Mouse (Mus musculus): ENCODE measurements around the gene Plekhg1. TPM values are rescaled to one million over a fixed set of nuclear protein-coding genes. Genes with fewer than 3 reads are reported as not detected.
A peak's percentile ranks its signal among the peaks of the same experiment; 100 is the strongest.

Gene Plekhg1
- polyA plus RNA-seq, 1 experiment, result 1.1 TPM

DNA sequence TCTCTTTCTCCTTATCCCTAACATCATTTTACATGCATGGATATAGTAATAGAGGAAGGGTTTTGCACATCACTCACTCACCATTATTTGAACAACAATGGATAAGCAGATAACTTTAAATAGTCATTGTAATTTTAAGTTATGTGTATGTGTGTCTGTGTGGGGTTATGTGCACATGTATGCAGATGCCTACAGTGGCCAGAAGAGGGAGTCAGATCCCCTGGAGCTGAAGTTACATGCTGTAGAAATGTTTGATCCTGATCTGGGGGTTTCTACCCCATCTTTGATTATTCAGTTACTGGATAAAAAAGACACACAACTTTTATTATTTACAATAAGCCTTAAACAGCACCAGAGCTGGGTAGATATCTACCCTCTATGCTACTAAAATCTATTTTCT, 127.1 kb downstream of the Plekhg1 start:
- DNase-seq (ENCODE audit: low read depth, low spot score), result no peak

DNA sequence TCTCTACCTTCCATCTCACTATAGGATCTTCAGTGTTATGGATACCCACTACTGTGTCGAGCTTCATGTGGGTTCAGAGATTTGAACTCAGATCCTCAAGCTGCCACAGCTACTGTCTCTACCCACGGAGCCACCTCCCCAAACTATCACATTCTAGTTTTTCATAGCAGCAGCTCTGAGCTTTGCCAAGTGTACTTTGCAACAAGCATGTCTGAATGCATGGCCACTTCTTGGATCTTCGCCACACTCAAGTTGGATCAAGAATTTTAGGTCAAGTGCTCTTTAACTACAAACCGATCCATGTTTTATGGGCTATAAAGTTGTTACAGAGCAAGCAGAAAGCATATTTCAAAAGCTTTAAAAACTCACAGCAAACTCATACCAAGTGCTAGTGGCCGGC, 130.7 kb downstream of the Plekhg1 start:
- 23% methylated on average over 5 of the region's 5 CpGs for WGBS

DNA sequence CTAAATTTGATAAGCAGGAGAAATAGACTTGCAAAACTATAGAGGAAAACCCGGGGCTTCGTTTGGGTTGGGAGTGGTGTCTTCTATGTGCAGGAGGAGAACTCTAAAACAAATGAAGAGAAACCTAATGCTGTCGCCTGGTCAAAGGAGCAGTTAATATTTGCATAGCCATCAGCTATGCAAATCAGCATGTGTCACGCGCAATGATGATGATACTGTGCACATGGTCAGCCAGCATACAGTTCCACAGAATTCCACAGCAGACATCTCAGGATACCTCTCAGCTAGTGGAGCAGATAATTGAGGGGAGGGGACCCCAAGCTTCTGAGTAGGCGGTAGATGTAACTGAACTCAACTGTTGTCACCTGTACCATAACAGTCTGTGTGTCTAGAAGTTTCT, 133.3 kb downstream of the Plekhg1 start:
- no peak for DNase-seq (ENCODE audit: low read depth, low spot score)
- 97% methylated on average over 6 of the region's 6 CpGs for WGBS

More for the DNA sequence above, 130.7 kb downstream of the Plekhg1 start:
- peak; percentile 64 for DNase-seq (ENCODE audit: low read depth, low spot score)

DNA sequence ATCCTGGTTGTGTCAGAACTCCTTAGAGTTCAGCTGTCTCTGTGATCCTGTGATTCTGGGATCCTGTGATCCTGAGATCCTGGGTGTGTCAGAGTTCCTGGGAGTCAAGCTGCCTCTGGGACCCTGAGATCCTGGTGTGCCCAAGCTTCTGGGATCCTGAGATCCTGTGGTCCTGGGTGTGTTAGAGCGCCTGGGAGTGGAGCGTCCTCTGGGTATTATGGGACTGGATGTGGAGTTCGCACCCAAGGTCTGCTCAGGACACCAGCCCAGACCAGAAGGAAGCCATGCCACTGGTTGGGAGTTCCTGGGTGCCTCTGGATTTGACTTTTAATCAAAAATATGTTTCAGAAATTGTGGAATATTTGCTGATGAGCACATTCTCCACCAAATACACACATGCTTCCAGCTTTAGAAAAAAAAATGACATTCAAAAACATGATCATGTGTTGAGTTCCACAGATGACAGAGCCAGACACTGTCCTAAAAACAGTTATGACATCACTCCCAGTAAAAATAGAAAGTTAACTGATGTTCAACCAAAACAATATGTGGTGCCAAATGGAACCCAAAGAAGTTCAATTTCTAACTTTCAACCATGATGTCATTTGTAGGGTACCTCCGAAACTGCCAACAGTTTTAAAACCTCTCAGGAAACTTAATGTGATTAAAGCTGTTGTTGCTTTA, 137.8 kb downstream of the Plekhg1 start:
- WGBS, result 88% methylated on average over 4 of the region's 4 CpGs
- no peak for DNase-seq (ENCODE audit: low read depth, low spot score)

DNA sequence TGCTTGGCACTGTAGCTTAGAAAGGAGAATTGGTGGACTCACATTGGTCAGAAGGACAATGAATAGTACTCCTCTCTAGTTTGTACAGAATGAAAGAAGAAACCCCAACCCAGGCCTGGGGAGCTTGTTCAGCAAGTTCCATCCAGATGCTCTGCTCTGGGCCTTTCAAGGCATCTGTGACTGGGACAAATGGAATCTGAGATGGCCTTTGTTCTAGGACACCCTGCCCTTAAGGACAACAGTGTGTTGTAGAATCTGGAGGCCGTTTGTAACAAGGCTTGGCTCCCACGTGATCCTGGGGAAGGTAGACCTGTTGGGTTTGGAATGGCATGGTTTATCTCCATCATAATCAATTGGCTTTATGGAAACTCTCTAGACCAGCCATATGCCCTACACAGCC, 141.0 kb downstream of the Plekhg1 start:
- DNase-seq (ENCODE audit: low read depth, low spot score), result no peak
- WGBS, result 48% methylated on average over 2 of the region's 2 CpGs

DNA sequence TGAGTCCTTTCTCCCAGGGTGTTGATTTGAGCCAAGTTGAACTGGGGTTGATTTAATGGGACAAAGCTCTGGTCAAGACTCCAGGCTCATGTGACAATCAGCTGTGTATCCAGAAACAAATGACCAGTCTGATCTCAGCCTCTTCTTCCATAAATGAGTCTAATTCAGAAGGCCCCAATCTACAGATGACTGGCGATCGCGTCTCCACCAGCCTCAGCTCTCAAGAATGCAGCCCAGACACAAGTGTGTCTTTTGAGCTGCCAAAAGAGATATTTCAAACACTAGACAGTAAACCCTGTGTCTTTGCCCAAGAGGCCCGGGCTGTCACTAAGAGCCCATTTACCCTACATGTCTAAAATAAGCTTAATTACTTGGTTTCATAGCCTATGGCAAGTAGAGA, 148.3 kb downstream of the Plekhg1 start:
- DNase-seq (ENCODE audit: low read depth, low spot score), result no peak
- 87% methylated on average over 4 of the region's 4 CpGs for WGBS

DNA sequence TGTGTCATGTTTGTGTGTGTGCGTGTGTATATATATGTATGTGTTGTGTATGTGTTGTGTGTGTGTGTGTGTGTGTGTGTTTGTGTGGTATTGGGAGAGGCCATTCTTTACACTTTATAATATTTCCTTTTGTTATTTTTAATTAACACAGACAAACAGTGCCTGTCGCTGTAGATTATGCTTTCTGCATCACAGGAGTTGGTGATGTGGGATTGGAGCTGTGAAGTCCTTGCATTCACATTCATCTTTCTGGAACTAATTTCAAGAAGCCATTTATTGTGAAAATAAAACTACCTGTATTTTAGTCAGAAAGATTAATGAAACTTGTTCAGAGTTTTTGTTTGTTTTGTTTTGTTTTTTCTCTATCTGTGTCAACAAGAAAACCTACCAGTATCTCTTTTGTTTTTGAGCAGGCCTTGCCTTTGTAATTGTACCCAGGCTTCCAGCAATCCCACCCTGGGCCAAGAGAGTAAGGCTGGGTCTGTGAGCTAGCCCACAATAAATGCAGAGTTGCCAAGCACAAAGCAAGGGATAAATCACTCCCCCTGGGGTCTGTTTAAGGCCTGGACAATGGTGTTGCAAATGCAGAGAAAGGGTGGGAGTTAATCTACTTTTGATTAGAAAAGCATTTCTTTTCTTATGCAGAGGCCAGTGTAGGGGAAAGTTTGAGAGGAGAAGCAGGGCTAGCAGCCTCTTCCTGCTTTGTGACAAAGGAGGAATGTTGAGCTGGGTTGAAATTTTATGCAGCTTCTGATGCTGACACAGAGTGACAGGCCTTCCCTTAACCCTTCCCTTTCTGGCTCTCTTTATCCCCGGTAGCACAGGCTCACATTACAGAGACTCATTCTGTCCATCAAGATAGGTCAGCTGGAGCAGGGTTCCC, 151.5 kb downstream of the Plekhg1 start:
- WGBS, result 77% methylated on average over 3 of the region's 3 CpGs
- DNase-seq (ENCODE audit: low read depth, low spot score), result no peak

DNA sequence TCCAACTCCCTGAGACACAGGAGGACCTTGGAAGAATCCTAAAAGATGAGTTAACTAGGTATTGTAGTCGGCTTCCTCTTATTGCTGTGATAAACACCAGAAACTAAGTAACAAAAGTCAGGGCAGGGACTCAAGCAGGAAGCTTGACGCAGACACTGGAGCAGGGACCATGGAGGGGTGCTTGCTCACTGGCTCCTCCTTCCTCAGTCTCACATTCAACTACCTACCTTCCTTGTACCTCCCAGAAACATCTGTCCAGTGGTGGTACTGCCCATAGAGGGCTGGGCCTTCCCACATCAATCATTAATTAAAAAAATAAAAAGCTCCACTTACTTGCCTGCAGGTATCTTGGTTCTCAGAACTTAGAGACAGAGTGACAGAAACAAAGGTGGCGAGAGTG, 152.2 kb downstream of the Plekhg1 start:
- no peak for DNase-seq (ENCODE audit: low read depth, low spot score)
- WGBS, result 61% methylated on average over 3 of the region's 3 CpGs

DNA sequence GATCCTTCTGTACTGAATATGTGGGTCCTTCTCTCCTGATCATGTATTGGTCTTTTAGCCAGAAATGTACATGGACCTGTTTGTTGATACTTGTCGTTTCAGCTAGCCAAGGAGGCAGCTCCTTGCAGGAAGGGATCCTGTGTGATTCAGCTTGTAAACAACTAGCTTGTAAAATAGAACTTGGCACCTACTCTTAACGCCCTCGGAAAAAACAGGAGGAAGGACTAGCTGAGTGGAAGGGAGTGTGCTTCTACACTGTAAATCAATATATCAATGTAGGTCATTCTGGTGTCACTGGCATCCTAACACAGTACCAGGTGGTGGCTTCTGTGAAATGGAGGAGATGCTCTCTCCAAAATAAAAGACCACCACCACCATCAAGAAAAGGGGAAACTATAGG, 157.9 kb downstream of the Plekhg1 start:
- peak; percentile 75 for DNase-seq (ENCODE audit: low read depth, low spot score)
- WGBS, result 11% methylated on average over 3 of the region's 3 CpGs

DNA sequence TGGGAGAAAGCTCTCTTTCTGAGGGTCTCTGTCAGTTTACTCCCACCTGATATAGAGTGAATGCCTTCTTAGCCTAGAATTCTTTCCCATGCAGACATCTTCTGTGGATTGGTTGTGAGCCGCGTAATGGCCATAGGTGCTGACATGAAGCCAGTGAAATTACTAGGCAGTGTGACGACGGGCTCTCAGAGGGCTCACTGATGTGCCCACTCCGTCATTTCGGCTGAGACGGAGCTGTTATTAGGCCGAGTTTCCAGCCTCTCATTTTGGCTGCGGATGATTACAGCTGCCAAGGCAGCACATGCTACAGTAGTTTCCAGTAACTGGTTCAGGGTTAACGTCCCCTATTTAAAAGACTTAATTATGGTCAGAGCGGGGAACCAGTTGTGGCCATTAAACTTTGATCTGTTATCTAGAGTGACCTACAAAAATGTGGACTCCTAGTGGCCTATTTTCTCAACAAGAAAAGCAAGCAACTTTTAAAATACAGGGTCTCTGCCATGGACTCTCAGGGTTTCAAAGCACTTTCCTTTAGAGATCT, 160.3 kb downstream of the Plekhg1 start:
- 90% methylated on average over 11 of the region's 11 CpGs for WGBS
- DNase-seq (ENCODE audit: low read depth, low spot score), result no peak

DNA sequence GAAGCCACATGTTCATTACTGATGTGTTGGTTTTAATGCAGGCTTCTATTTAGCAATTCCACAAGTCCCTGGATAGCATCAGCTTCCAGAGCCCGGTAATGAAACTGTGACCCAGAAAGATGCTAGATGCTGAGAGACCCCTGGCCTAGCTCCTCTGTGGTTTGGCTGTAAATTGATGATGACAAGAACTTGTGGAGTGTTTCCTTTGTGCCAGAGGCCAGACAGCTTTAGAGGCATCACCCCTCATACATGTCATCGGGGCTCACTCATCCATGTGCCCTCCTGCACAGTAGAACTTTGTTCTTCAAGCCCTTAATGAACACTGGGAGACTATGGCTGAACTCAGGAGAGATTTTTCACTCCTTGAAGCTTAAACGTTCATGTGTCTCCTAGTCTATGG, 165.6 kb downstream of the Plekhg1 start:
- 82% methylated on average over 3 of the region's 3 CpGs for WGBS
- no peak for DNase-seq (ENCODE audit: low read depth, low spot score)

DNA sequence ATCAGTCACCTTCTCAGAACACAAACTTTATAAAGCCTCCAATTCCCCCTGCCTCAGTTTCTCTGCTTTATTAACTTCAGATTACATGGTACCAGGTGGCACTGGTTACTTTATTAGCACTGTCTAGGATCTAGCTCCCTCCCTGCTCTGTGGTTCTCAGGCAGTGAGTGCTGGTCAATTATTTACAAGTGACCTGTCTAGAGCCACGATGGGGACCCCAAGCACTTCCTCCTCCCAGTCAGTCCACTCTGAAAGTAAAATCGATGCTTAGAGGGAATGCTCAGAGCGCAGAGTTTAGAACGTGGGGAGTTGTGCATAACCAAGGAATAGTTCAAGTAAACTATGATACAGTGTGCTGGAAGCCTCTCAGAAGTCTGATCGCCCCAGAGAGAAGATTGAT, 173.9 kb downstream of the Plekhg1 start:
- WGBS, result 53% methylated on average over 5 of the region's 5 CpGs
- no peak for DNase-seq (ENCODE audit: low read depth, low spot score)

DNA sequence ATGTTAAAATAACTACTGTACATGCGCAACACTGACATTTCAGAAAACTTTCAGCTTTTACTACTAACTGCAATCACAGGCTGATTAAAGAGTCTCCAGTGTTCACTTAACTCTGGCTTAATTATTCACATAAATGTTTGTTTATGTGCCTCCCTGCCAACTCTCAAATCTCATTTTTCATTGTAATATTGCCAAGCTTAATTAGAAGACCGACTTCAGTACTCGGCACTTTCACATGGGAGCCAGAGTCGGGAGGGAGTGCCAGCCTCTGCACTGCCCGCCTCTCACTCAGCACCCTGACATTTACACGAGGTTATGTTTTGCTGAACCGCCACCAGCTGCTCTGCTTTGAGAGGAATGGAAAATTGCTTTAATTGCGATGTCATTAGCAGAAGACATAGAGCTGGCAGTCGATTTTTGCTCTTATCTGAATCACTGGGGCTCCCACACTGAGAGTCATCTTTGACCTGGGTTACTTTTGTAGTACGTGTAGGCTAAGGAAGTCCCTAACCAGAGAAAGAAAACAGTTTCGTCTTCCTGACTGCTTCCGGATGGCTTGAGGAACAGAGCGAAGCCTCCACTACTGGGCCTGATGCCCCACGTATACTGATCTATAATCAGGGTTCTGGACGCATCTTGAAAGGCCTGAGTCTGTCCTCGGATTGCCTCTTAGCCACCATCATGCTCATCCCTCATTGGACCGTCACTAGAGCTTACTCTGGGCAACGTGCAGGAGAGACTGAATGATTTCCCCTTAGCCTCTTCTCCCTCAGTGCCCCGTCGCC, 180.4 kb downstream of the Plekhg1 start:
- DNase-seq (ENCODE audit: low read depth, low spot score), result no peak
- WGBS, result 73% methylated on average over 20 of the region's 20 CpGs

DNA sequence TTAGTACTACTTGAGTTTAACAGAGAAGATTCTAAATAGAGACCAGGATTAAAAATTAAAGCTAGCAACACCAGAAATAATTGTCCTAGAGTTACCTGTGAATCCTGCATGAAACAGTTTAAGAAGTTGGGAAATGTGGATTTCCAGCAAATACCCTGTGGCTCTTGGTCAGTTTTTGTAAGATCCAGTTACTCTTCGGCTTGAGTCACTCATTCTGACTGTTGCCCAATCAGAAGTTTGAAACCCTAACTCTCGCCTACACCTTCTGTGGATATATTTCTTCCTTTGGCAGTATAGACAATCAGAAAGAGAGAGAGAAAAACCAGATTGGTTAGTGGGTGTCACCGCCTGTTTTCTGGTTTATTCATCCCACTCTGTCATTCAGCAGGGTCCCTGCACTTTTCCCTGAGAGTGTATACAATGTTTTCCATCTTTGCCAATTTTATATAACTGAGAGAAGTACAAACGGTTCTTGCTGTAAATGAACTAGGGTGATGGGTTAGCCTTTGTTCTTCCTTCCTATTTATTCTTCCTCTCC, 187.9 kb downstream of the Plekhg1 start:
- DNase-seq (ENCODE audit: low read depth, low spot score), result no peak
- 84% methylated on average over 4 of the region's 4 CpGs for WGBS

DNA sequence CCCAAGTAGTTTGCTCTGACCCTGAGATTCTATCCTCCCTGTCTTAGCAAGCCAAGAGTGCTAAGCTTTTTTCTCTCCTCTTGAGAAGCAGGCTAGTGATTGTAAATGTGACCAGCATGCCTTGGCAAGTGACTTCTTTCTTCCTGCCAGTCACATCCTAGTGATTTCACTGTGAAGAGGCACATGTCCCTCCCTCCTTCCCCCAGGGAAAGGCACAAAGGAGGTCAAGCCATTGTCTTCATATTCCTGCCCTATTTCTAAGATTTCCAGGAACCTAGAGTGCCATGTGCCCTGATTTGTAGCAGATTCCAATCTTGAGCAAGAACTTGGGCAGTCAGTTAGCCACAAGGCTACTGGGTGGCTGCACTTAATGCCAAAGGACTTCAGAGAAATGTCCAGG, 191.7 kb downstream of the Plekhg1 start:
- DNase-seq (ENCODE audit: low read depth, low spot score), result no peak

DNA sequence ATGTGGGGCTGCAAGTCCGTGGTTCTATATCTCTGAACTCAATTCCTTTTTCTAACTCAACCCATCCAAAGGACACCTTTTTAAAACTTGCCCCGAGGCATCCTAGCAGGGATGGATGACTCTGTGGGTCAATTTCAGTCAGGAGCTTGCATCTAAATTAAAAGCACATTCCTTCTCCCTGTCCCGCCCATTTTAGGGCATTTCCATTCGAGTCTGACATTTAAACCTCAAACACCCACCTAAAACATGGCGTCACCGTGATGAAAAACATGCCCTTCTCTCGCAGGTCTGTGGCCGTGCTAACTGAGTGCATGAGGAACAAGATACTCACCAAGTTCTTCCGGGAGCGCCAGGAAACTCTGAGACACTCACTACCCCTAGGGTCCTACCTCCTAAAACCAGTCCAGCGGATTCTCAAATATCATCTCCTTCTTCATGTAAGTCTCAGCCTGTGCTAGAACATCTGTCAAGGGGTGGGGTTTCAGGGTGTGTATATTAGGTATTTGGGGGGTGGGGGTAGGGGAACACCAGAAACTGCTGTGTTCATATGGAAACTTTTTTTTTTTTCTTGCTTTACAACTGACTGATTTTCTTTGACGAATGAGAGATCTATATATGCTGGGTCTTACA, 193.3 kb downstream of the Plekhg1 start:
- DNase-seq (ENCODE audit: low read depth, low spot score), result no peak
- WGBS, result 79% methylated on average over 12 of the region's 12 CpGs

DNA sequence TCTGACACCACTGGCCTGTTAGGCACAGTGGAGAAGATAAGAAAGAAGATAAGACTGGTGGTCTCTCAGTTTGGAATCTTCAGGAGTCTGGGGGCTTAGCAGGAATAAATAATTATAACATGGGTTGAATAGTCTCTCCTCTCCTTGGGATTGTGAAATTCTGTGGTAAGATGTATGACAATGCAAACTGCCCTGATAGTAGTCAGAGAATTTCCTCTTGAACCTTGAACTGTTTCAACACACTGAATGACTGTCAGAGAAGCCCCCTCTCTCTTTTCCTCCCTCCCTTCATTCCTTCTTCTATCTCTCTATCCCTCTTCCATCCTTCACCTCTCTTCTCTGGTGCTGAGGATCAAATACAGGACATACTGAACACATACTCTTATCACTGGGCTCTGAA, 196.7 kb downstream of the Plekhg1 start:
- no peak for DNase-seq (ENCODE audit: low read depth, low spot score)

DNA sequence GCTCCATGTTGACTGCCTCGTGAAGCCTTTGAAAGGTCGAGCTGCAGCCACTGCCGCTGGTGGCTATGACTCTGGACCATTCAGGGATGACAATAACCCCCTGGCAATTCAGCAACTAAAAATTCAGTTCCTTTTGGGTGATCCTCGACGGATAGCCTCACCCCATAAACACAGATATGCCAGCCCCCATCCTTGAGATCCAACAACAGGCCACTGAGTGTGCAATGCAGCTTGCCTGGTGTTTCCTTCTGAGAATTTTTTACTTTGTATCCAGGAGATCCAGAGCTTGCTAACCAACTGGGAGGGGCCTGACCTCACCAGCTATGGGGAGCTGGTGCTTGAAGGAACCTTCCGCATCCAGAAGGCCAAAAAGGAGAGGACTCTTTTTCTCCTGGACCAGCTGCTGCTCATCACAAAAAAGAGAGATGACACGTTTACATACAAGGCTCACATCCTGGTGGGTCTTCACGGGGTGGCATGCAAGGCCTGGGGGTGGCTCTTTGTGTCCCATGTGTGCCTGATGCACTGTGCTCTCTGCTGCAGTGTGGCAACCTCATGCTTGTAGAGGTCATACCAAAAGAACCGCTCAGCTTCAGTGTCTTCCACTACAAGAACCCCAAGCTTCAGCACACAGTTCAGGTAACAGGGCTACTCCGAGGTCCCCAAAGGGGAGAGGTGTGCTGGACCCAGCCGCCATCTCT, 199.9 kb downstream of the Plekhg1 start:
- no peak for DNase-seq (ENCODE audit: low read depth, low spot score)
- WGBS, result 91% methylated on average over 11 of the region's 11 CpGs

DNA sequence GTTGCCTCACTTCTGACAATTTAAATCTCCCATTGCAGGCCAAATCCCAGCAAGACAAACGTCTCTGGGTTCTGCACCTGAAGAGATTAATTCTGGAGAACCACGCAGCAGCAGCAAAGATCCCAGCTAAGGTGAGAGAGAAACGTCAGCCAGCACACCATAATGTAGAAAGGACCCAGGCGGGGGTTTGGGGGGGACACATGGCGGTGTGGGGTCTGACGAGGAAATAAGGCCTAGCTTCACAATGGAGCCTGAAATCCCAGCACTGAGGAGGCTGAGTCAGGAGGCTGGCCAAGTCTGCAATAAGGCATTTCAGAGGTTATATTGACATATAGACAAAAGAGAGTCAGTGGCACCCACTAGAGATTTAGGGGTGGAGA, 200.4 kb downstream of the Plekhg1 start:
- DNase-seq (ENCODE audit: low read depth, low spot score), result no peak
- WGBS, result 92% methylated on average over 6 of the region's 6 CpGs

Measured in large intestine, adult 2 months (tissue).